Mouse (Mus musculus): ENCODE data around the gene Bcl2a1c.
"Not testable (repeated sequence)": the region's sequence is repeated elsewhere in the genome, so short reads cannot be mapped to it uniquely, and the experiment has no call there.

GRCm38 (mm10) chr9:114371717-114372116, 41.8 kb downstream of the Bcl2a1c start:
- 0 out of 2 replicates have a peak, but pooled peaks have one; percentile 12 for TF ChIP-seq CTCF (IDR thresholded peaks at IDR 0.05; ENCODE audit: control insufficient read depth, insufficient read depth, low read length)
- TF ChIP-seq POLR2A (IDR thresholded peaks at IDR 0.05; ENCODE audit: borderline replicate concordance, control insufficient read depth, low read depth, low read length), result not testable (repeated sequence)
